Mouse (Mus musculus) c-Kit-positive CD71-positive TER-119-negative erythroid progenitor cells, embryonic 14.5 days (primary cell): ENCODE results near the gene Clic4.

ENCODE experiments used
- DNase-seq: peaks from one replicate; pipeline ENCODE4 v3.0.0-alpha.2; 2013; ENCODE audit warnings: low read depth

The Clic4 gene

DNA sequence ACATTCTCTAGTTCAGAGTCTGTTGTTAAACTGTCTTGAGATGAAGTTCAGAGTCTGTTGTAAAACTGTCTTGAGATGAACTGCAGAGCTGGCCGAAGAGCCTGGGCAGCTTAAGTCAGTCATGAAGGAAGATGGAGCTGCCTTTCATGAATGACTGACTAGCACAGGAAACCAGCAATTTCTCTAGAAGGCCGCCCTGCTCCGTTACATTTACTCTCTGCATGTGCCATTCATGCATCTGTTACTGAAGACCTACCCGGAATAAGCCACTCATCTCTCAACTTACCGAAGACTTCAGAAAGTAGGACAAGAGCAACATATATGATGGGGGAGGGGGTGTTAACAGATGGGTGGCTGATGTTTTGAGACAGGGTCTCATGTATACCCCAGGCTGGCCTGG lies 40.1 kb downstream of the Clic4 start:
- DNase-seq: no peak

DNA sequence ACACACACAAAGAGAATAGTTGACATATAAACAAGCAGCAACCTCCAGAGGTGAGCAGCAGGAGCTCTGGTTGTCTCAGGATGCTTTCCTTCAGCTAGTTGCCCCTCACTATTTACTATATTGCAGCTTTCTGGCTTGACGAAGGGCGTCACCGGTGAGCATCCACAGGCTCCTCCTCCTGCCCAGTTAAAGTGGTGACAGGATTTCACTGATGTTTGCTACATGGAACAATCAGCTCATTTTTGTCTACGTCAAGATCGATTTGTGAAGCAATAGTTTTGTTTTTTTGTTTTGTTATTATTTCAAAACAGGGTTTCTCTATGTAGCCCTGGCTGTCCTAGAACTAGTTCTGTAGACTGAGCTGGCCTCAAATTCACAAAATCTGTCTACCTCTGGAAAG lies 41.1 kb downstream of the Clic4 start:
- no peak for DNase-seq

- DNase-seq: no peak
Measured at GRCm38 (mm10) chr4:135231136-135231535, 41.5 kb downstream of the Clic4 start.

DNA sequence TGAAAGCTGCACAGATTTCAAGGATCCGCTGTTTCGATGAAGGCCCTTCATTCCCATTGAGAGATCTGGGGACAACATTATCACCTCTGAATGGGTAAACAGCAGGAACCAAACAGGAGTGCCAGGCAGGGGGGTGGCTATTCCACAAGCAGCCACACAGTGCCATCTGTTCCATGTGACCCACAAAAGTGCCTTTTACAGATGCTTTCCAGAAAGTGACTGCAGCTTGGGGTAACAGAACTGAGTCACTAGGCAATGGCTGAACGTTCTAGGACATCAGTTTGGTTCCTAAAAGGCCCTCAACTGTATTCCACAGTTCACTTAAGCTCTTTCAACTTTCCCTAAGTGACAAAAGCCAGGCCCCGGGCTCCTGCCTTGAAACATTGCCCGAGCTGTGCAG lies 42.0 kb downstream of the Clic4 start:
- no peak for DNase-seq

DNA sequence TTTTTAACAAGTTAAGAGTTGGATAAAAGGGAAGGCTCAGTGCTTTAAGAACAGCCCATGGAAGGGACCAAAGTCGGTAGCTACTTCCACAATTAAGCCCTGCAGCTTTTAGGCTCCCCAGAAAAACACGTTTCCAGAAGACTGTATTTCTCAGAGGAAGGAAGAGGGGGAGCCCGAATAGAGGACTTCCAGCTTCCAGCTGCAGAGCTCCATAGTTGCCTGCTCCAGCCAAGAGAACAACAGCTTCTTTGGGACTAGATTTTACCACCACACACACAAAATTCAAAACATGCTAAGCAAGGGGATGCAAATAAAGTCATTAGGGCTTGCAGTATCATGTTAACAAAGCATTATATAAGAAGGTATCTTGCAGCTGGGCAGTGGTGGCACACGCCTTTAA lies 42.7 kb downstream of the Clic4 start:
- no peak for DNase-seq

GRCm38 (mm10) chr4:135228136-135228535 lies 44.5 kb downstream of the Clic4 start:
- DNase-seq: no peak

- no peak for DNase-seq
Measured at GRCm38 (mm10) chr4:135226008-135226667, 46.5 kb downstream of the Clic4 start.

DNA sequence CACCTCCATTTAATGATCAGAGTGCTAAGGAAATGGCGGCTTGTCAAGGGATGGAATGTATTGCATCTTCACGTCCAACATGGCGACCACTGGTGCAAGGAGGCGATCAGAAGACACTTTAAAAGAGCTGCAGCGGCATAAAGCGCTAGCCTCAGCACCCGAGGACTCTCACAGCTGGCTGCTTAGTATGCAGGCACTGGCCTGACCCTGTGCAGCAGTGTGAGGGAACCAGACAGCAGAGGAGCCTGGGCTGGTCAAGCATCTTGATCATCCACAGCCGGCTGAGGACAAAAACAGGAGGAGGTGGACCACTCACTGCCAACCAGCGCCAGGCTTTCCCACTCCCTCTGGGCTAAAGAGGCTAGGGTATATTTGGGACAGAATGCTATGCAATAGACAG lies 48.8 kb downstream of the Clic4 start:
- no peak for DNase-seq

DNA sequence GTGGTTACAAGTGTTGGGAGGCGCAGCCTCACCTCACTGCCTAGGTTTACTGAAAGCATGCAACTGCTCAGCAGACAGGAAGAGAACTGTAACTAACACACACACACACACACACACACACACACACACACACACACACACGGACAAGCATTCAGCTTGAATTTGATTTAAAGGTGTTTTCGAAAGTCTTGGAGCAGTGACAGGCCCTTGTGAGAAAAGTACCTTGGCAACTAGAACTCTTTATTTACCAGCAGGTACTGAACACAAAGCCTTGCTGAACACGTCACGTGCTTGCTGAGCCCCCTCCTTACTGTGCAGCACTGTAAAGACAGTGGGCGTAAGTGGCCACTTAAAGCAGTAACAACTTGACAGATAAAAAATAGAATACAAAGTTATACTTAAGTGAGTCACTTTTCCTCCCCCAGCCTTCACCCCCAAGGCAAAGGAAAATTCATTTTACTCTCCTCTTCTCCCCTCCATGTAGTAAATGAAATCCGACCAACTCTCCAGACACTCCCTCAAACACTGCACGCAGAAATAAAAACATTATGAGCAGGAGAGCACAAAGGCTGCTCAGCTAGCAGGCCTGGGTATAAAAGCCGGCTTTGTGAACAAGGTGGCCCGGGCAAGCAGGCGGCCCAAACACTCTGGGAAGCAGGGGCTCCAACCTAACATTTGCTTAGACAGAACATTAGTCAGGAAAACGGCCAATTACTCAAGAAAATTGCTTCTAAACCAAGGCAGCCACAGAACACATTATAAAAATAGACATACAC lies 50.8 kb downstream of the Clic4 start:
- no peak for DNase-seq

DNA sequence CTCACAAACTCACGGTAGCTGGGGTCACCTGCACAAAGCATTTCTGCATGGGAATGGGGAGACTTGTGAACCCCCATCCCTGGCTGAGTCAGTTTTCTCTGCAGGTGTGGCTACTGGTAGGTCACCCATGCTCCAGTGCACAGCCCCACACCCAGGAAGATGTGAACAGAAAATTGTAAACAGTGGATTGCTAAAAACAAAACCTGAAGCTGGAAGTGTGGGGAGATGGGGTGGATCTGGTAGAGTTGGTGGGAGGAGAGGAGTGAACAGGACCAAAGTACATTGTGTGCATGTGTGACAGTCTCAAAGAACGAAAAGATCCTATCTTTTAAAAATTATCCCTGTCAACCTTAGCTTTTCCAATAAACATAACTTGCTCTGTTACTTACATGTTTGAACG lies 52.0 kb downstream of the Clic4 start:
- no peak for DNase-seq

DNA sequence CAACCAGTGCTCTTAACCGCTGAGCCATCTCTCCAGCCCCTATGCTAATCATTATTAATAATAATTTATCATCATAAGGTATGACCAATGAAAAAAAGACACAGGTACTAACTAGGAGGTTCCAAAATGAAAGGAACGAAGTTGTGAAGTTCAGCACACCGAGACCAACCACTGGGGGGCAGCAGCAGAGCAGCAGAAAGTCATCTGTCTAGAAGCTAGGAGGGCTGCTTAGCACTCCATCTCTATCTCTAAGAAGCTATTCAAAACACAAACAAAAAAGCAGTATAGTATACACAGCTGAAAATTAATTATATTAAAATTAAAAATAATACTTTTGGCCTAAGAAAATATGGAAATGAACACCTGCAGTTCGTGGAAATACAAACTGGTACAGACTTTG lies 53.0 kb downstream of the Clic4 start:
- DNase-seq: peak; percentile 55

DNA sequence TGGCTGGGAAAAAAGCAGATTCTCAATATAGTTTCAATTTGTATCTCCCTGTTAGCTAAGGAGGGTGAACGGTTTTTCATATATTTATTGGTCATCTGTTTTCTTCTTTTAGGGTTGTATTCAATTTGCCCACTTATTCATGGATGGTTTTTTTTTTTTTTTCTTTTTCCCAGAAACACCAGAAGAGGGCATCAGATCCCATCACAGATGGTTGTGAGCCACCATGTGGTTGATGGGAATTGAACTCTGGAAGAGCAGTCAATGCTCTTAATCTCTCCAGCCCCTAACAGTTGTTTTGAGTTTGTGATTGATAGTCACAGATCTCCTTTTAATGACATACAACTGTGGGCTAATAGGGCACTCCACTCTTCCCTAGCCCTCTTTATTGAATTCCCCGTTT lies 62.8 kb downstream of the Clic4 start:
- DNase-seq: no peak

DNA sequence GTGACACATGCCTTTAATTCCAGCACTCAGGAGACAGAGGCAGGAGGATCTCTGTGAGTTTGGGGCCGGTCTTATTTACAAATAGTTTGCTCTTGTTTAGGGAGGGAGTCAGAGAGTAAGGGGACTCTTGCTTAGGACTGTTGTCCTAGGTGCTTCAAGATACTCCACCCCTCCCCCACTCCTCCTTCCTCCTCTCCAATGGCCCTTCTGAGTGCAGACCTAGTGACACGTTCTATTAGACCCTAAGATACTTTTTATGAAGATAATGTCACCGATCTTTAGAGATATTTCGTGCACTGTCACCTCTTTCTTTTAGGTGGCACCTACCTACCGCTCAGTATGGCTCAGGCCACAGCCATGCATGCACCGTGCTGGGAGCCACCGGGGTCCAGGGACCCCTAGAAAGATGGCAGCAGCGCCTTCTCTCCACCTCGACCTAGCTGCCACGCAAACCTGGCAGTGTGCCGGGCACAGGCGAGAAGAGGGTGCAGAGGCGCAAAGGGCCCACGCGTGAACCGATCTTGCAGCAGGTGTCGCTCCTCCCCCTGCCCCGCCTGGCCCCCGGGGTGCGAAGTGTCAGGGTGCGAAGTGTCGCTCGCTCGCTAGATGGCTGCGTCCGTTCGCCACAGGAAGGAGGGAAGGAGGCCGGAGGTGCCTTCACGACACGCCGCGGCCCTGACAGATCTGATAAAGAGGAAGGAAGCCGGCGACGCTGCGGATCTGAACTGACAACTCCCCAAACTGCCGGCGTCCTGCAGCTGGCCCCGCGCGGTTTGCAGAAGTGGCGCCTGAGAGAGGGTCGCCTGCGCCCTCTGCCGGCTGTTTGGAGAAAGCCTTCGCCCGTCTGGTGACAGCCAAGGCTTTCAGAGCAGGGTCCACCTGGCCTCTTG lies 66.7 kb downstream of the Clic4 start:
- peak; percentile 83 for DNase-seq

DNA sequence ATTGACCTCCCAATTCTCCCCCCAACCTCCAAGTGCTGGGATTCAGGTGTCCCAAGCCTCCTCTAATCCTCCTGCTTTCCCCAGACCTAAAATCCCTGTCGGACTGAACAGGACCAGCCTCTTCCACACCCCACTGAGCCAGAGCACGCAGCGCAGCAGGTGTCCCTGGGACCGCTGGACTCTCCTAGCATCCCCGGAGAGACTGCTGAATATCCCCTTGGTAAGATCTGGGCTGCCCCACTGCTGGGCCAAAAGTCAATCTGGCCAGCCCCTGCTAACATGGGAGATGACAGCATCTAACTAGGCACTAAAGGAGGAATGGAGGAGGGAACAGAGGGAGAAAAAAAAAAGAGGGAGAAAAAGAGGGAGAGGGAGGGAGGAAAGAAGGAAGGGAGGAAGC lies 67.4 kb downstream of the Clic4 start:
- no peak for DNase-seq

GRCm38 (mm10) chr4:135204666-135205065 lies 67.9 kb downstream of the Clic4 start:
- no peak for DNase-seq

DNA sequence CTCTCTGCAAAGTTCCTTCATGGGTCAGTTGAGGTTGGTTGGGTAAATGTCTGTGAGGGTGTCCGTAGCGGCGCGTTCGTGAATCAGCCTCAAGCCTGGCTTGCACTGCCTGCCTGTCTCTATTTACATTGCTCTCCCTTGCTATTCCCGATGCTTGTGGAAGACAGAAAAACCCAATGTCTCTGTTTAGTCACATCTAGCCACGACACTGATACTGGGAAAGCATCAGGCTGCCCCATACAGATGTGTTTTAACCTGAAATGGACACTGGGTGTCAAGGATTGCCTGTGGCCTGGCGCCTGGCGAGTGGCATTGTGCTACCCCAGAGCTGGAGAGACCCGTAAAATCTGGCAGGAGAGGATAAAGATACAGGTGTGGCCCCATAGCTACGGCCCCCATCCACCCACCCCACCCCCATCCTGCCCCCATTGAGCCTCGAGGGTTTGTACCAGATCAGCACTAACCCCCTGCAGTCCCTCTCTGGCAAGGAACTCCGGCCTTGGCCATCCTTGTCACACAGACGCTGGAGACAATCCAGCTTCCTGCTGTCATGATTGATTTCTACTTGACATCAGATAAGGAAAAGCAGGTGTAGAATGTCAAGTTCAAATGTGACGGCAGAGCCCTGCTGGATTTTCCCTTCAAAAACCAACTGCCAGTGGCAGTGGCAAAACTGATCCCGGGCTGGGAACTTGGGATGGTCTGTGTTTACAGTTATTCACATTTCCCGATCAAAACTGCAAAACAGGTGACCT lies 68.6 kb downstream of the Clic4 start:
- no peak for DNase-seq

- DNase-seq: no peak
Measured at GRCm38 (mm10) chr4:135203279-135203678, 69.3 kb downstream of the Clic4 start.

GRCm38 (mm10) chr4:135201771-135202170 lies 70.8 kb downstream of the Clic4 start:
- no peak for DNase-seq

DNA sequence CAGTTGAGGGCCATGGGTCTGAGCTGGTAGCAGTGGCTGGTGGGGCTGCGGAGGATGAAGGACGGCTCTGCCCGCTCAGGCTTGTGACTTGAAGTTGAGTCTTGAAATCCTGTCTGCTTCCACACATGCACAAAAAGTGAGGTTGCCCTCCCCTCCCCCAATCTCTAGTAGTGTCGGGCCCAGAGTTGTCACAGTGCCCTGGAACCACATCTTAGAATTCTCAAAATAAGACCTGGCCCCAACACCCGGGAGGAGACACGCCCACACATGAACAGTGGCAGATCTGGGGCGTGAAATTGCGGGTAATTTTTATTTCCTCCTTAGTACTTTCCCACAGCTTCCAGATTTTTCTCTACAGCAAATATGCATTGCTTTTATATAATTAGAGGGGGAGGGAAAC lies 74.8 kb downstream of the Clic4 start:
- no peak for DNase-seq

- no peak for DNase-seq
Measured at GRCm38 (mm10) chr4:135192841-135193240, 79.8 kb downstream of the Clic4 start.

DNA sequence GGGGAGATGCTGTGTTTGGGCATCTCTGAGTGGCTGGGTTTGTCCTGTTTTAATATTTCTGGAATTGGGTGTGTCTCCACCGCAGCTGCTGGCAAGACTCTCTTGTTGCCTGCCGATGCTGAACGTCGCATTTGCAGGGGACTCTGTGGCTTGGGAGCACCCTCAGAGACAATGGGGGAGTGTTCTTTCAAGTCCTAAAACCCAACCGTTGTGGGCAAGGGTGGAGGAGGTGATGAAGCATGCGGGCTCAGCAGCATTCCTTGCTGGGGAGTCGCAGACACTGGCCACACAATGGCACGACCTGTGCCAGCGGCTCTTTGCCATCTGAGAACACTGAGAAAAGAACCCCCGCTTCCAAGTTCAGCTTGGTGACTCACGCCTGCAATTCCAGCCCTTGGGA lies 81.0 kb downstream of the Clic4 start:
- DNase-seq: no peak

- no peak for DNase-seq
Measured at GRCm38 (mm10) chr4:135191185-135191584, 81.4 kb downstream of the Clic4 start.
